Mouse (Mus musculus) olfactory bulb, adult 2 months (tissue): ENCODE data around the gene Pnliprp2.

Experiments
- CTCF ChIP-seq: fragments of 200-500 bp; IDR thresholded peaks from 2 replicates; pipeline ENCODE4 v1.5.1; 2012; ENCODE audit warnings: low read depth, mild to moderate bottlenecking, low read length, moderate library complexity; ENCODE audit not compliant: insufficient read depth
- POLR2A ChIP-seq: fragments of 200-500 bp; IDR thresholded peaks from 2 replicates; pipeline ENCODE4 v1.6.1; 2012; ENCODE audit warnings: mild to moderate bottlenecking, low read depth, low read length, moderate library complexity; ENCODE audit not compliant: insufficient read depth

DNA sequence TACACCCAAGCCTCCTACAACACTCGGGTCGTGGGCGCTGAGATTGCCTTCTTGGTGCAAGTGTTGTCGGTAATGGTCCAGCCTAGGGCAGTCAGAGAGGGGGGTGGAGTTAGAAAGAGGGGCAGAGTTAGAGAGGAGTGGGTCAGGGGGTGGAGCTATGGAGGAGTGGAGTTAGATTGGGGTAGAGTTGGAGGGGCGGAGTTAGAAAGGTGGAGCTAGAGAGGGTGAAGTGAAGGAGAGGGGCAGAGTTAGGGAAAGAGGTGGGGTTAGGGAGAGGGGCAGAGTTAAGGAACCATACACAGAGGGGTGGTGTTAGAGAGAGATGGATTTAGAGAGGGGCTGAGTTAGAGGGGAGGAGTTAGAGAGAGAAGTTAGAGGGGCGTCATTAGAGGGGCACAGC lies 2.8 kb downstream of the Pnliprp2 start:
- TF ChIP-seq POLR2A, result no peak
- no peak for TF ChIP-seq CTCF
